Mouse (Mus musculus) midbrain, postnatal 0 days (tissue): ENCODE measurements around the gene Brca1. TPM values are rescaled to one million over a fixed set of nuclear protein-coding genes. Genes with fewer than 3 reads are reported as not detected.
"Not testable (repeated sequence)": the region's sequence is repeated elsewhere in the genome, so short reads cannot be mapped to it uniquely, and the experiment has no call there.

Experiments
- ATAC-seq: fragments of 200-750 bp; cut with Nextera tagmentation; 2 replicates; pipeline ENCODE4 v1.8.0; 2017; ENCODE audit warnings: moderate number of reproducible peaks, mild to moderate bottlenecking, moderate TSS enrichment, moderate library complexity; ENCODE audit not compliant: low FRiP score
- DNase-seq: peaks from one replicate; pipeline ENCODE4 v3.0.0-alpha.2; 2015; ENCODE audit warnings: low spot score
- H3K27ac ChIP-seq: fragments of 300-500 bp; sonication (generic); 2 replicates; pipeline ENCODE4 v1.5.1; 2014; ENCODE audit warnings: low read depth, mild to moderate bottlenecking, low read length, mixed read lengths
- H3K27me3 ChIP-seq: fragments of 300-500 bp; sonication (generic); 2 replicates; pipeline ENCODE4 v1.6.1; 2014; ENCODE audit warnings: low read length, control low read depth, mixed read lengths; ENCODE audit not compliant: insufficient read depth
- H3K36me3 ChIP-seq: fragments of 300-500 bp; sonication (generic); 2 replicates; pipeline ENCODE4 v1.6.1; 2014; ENCODE audit warnings: low read length, control low read depth, mixed read lengths; ENCODE audit not compliant: insufficient read depth
- H3K4me1 ChIP-seq: fragments of 300-500 bp; sonication (generic); 2 replicates; pipeline ENCODE4 v1.6.1; 2014; ENCODE audit warnings: mild to moderate bottlenecking, control low read depth, antibody characterized with exemption, low read length, mixed read lengths; ENCODE audit not compliant: insufficient read depth
- H3K4me2 ChIP-seq: fragments of 300-500 bp; sonication (generic); 2 replicates; pipeline ENCODE4 v1.6.1; 2014; ENCODE audit warnings: low read depth, mild to moderate bottlenecking, low read length, mixed read lengths; ENCODE audit not compliant: poor library complexity, severe bottlenecking
- H3K4me3 ChIP-seq: fragments of 300-500 bp; sonication (generic); 2 replicates; pipeline ENCODE4 v1.5.1; 2014; ENCODE audit warnings: low read depth, mild to moderate bottlenecking, low read length, moderate library complexity
- H3K9ac ChIP-seq: fragments of 300-500 bp; sonication (generic); replicated peaks from 2 replicates; pipeline ENCODE4 v1.6.1; 2014; ENCODE audit warnings: mild to moderate bottlenecking, low read length, moderate library complexity, mixed read lengths; ENCODE audit not compliant: poor library complexity, severe bottlenecking
- H3K9me3 ChIP-seq: fragments of 300-500 bp; sonication (generic); 2 replicates; pipeline ENCODE4 v1.6.1; 2016; ENCODE audit warnings: low read length, control low read depth
- CTCF ChIP-seq: IDR thresholded peaks from 2 replicates; pipeline ENCODE4 v1.5.1; 2016; ENCODE audit warnings: antibody characterized with exemption, mild to moderate bottlenecking
- whole genome bisulfite sequencing: fragments of 180-500 bp; shearing (Covaris S2); extraction: QIAGEN DNeasy Blood & Tissue Kit; methylation state at CpG from one replicate; pipeline ENCODE4 v1.1.7; 2014; 5-methylcytosine and 5-hydroxymethylcytosine counted together
- polyA plus RNA-seq: library from polyadenylated mRNA; unstranded; fragments of >200 nt; fragmentation: Nextera tagmentation; extraction: Ambion mirVana; gene quantifications from 2 replicates; pipeline ENCODE4 v1.2.1, GENCODE M21; 2015
- total RNA-seq: library from RNA; depleted of rRNA; stranded (reverse); fragments of >200 nt; gene quantifications from 2 replicates; pipeline ENCODE4 v1.2.3, GENCODE M21; 2014

Gene Brca1
- total and polyA plus RNA-seq, 2 experiments from 2014 or later, result 0.84 to 2.8 TPM

- H3K4me3 ChIP-seq, result no peak overlapping the region
- no peak for TF ChIP-seq CTCF
- WGBS, result 83% methylated on average over 4 of the region's 4 CpGs
- H3K4me1 ChIP-seq, result no peaks in the 10 kb centered on the region
- peaks cover 7% of the 10 kb centered on the region; the same call in 1 of the 2 replicates for H3K36me3 ChIP-seq
- H3K27ac ChIP-seq, result no peak overlapping the region
- H3K9ac ChIP-seq, result no peak overlapping the region
- ATAC-seq, result no peak
- DNase-seq, result no peak
- H3K4me2 ChIP-seq, result no peak overlapping the region
- H3K27me3 ChIP-seq, result no peaks in the 10 kb centered on the region
- no peaks in the 10 kb centered on the region for H3K9me3 ChIP-seq
Measured at GRCm38 (mm10) chr11:101585805-101586204, 34.0 kb upstream of the Brca1 start.

GRCm38 (mm10) chr11:101585031-101585430 is 33.3 kb upstream of the Brca1 start:
- H3K27me3 ChIP-seq, H3K27ac ChIP-seq, H3K4me3 ChIP-seq, DNase-seq, H3K4me2 ChIP-seq, H3K9me3 ChIP-seq, H3K9ac ChIP-seq, H3K4me1 ChIP-seq, ATAC-seq: not testable (repeated sequence)
- peaks cover 11% of the 10 kb centered on the region for H3K36me3 ChIP-seq
- WGBS, result 96% methylated on average over 1 of the region's 1 CpGs

- Histone ChIP-seq H3K27me3 (no peaks in the 10 kb centered on the region), H3K9me3 (no peaks in the 10 kb centered on the region), H3K4me3 (no peak overlapping the region), H3K36me3 (peaks cover 20% of the 10 kb centered on the region), H3K9ac (no peak overlapping the region), H3K4me1 (no peaks in the 10 kb centered on the region), H3K4me2 (no peak overlapping the region), H3K27ac (no peak overlapping the region)
- DNase-seq (no peak), ATAC-seq (no peak)
- TF ChIP-seq CTCF, result no peak
- WGBS, result 96% methylated on average over 2 of the region's 2 CpGs
Measured at GRCm38 (mm10) chr11:101583205-101583604, 31.4 kb upstream of the Brca1 start.

GRCm38 (mm10) chr11:101582054-101583035 is 30.6 kb upstream of the Brca1 start, which contains the start of gene Tmem106a:
Gene Tmem106a (plus strand): TSS chr11:101582242.
- no peak within 1 kb of the TSS for H3K9ac ChIP-seq
- H3K27me3 ChIP-seq, result no peaks in the 10 kb centered on the region
- peaks cover 28% of the 10 kb centered on the region for H3K36me3 ChIP-seq
- DNase-seq, result peak; percentile 34
- no peaks in the 10 kb centered on the region for H3K9me3 ChIP-seq
- TF ChIP-seq CTCF, result no peak
- 20% methylated on average over 29 of the region's 31 CpGs for WGBS
- H3K4me1 ChIP-seq, result no peaks in the 10 kb centered on the region
- ATAC-seq, result no peak
- H3K4me2 ChIP-seq, result peak within 1 kb of the TSS; percentile 45
- peak within 1 kb of the TSS; percentile 20; the same call in 1 of the 2 replicates for H3K4me3 ChIP-seq
- no peak within 1 kb of the TSS for H3K27ac ChIP-seq

- peaks cover 37% of the 10 kb centered on the region for H3K36me3 ChIP-seq
- H3K27ac ChIP-seq, result no peak overlapping the region
- no peaks in the 10 kb centered on the region for H3K4me1 ChIP-seq
- no peaks in the 10 kb centered on the region for H3K27me3 ChIP-seq
- no peak for DNase-seq
- H3K9me3 ChIP-seq, result no peaks in the 10 kb centered on the region
- no peak overlapping the region for H3K4me2 ChIP-seq
- no peak for ATAC-seq
- TF ChIP-seq CTCF, result no peak
- WGBS, result 78% methylated on average over 6 of the region's 6 CpGs
- H3K4me3 ChIP-seq, result no peak overlapping the region
- no peak overlapping the region for H3K9ac ChIP-seq
Measured at GRCm38 (mm10) chr11:101581081-101581764, 29.5 kb upstream of the Brca1 start.

- no peak for DNase-seq
- 74% methylated on average over 6 of the region's 6 CpGs for WGBS
Measured at GRCm38 (mm10) chr11:101576116-101576515, 24.4 kb upstream of the Brca1 start.

More at GRCm38 (mm10) chr11:101576116-101576515, 24.4 kb upstream of the Brca1 start:
- Histone ChIP-seq H3K4me3 (no peak overlapping the region), H3K9ac (no peak overlapping the region), H3K4me2 (no peak overlapping the region), H3K9me3 (no peaks in the 10 kb centered on the region), H3K36me3 (peaks cover 76% of the 10 kb centered on the region), H3K27ac (no peak overlapping the region), H3K4me1 (no peaks in the 10 kb centered on the region), H3K27me3 (no peaks in the 10 kb centered on the region)
- peak; percentile 44 for TF ChIP-seq CTCF
- no peak for ATAC-seq
